Mouse (Mus musculus): ENCODE results near the gene Apof.

DNA sequence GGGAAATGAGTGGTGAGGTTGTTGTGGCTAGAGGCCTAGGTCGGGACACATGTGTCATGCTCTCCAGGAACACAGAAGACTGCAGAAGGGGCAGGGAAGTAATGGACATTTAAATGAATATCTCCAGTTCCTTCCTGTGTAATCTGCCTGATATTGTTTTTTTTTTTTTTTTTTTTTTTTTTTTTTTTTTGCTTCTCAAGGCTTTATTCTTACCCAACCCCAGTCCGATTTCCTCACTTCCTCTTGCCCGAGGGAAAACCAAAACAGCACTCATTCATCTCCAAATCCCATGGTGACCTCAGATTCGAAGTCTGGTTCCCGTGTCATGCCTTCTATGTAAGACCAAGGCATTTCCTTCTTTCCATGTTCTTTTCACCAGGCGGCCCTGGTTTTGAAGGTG is 29.8 kb downstream of the Apof start:
- TF ChIP-seq CTCF (IDR thresholded peaks at IDR 0.05; ENCODE audit: insufficient read depth, low read depth, low read length) (no peak), POLR2A (IDR thresholded peaks at IDR 0.05; ENCODE audit: insufficient read depth, low read depth, low read length) (no peak)
